Mouse (Mus musculus) gastrocnemius, adult 8-10 months (tissue): ENCODE results near the gene Gper1. TPM values are rescaled to one million over a fixed set of nuclear protein-coding genes. Genes with fewer than 3 reads are reported as not detected.

Experiments used
- DNase-seq, 2 experiments: peaks; one replicate each; pipeline ENCODE4 v3.0.0; 2022; ENCODE audit warnings: low spot score in 2 of 2
- total RNA-seq, 4 experiments: library from RNA; stranded (reverse); gene quantifications; 2 replicates each; pipeline ENCODE4 v1.2.4; 2022

The Gper1 gene
- total RNA-seq, 4 experiments from 2014 or later: 0.24 to 0.77 (median 0.61) TPM

GRCm38 (mm10) chr5:139442962-139443361 is 20.0 kb downstream of the Gper1 start:
- no peak for DNase-seq

- DNase-seq: no peak
These were observed 22.3 kb downstream of the Gper1 start for GRCm38 (mm10) chr5:139445258-139445657.

GRCm38 (mm10) chr5:139448025-139448424 is 25.1 kb downstream of the Gper1 start:
- no peak for DNase-seq

GRCm38 (mm10) chr5:139449161-139449791 is 26.3 kb downstream of the Gper1 start:
- no peak for DNase-seq

GRCm38 (mm10) chr5:139449926-139450325 is 27.0 kb downstream of the Gper1 start:
- DNase-seq: no peak

GRCm38 (mm10) chr5:139453031-139453430 is 30.1 kb downstream of the Gper1 start:
- no peak for DNase-seq

- no peak for DNase-seq
These were observed 32.2 kb downstream of the Gper1 start for GRCm38 (mm10) chr5:139455166-139455565.

- no peak for DNase-seq
These were observed 34.3 kb downstream of the Gper1 start for GRCm38 (mm10) chr5:139457241-139457640.

GRCm38 (mm10) chr5:139459938-139460337 is 37.0 kb downstream of the Gper1 start:
- DNase-seq: no peak

GRCm38 (mm10) chr5:139460384-139461067 is 37.6 kb downstream of the Gper1 start, which contains the start of gene 3110082I17Rik:
Gene 3110082I17Rik, minus strand, starts transcription at chr5:139460527.
- peak; percentile 95 for DNase-seq

GRCm38 (mm10) chr5:139464874-139465273 is 41.9 kb downstream of the Gper1 start:
- no peak for DNase-seq

- no peak for DNase-seq
These were observed 43.4 kb downstream of the Gper1 start for GRCm38 (mm10) chr5:139466373-139466772.

GRCm38 (mm10) chr5:139466801-139467200 is 43.9 kb downstream of the Gper1 start:
- DNase-seq: no peak

GRCm38 (mm10) chr5:139467998-139468397 is 45.0 kb downstream of the Gper1 start:
- DNase-seq: no peak

GRCm38 (mm10) chr5:139474741-139475140 is 51.8 kb downstream of the Gper1 start:
- DNase-seq: no peak

Other genes with a start within 250 kb of the Gper1 start
- 10 to 100 TPM; 33.7 to 44.4 (median 41.2) TPM for gene Sun1, start 222.5 kb upstream of the Gper1 start, total RNA-seq
- 10 to 100 TPM; 32.8 to 36.4 (median 34.1) TPM for gene Get4, start 170.8 kb upstream of the Gper1 start, total RNA-seq
- gene Adap1, start 97.5 kb upstream of the Gper1 start, total RNA-seq: 1 to 10 TPM in 1 of 4 experiments, under 1 TPM in 3; 0.44 to 2.0 (median 0.64) TPM
- gene Cox19, start 71.7 kb upstream of the Gper1 start, total RNA-seq: 10 to 100 TPM; 46.5 to 60.3 (median 57.4) TPM
- gene Cyp2w1, start 70.5 kb upstream of the Gper1 start, total RNA-seq: not detected
- 10 to 100 TPM; 20.9 to 28.6 (median 25.4) TPM for gene Gpr146, start 45.5 kb upstream of the Gper1 start, total RNA-seq
- gene C130050O18Rik, start 17.9 kb upstream of the Gper1 start, total RNA-seq: under 1 TPM in 2 of 4 experiments, not detected in 2; 0.15 to 0.27 TPM
- gene 3110082I17Rik, start 37.4 kb downstream of the Gper1 start, total RNA-seq: 10 to 100 TPM in 1 of 4 experiments, 1 to 10 TPM in 3; 6.6 to 10.2 (median 9.1) TPM
- 10 to 100 TPM in 1 of 4 experiments, 1 to 10 TPM in 3; 7.8 to 11.4 (median 8.9) TPM for gene Zfand2a, start 61.4 kb downstream of the Gper1 start, total RNA-seq
- not detected for gene Uncx, start 120.3 kb downstream of the Gper1 start, total RNA-seq